In the genomic region with DNA sequence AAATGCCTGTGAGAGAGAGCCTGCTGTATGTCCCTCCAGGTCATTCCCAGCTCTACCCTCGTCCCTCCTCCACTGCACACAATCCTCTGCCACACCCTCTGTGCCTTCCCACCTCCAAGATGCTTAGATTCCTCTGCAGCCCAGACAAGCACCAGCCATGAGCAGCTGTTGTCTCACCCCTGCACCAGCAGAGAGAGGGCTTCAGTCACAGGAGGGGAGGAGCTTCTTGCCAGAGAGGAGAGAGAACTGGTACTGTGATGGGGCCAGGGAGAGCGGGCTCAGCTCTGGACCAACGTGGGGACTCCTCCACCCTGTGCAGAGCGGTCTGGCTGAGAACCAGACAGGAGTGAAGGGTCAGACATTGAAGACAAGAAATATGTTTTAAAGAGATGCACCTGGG, we compare ENCODE assay signal across 26 mouse cellular contexts.
DNase-seq lines count a peak whose midpoint lies in the region; ATAC-seq and TF ChIP-seq lines count a peak whose summit lies in the region.
"Had no signal": no experiment of that assay in that cellular context is flagged by ENCODE, and none has a peak within 500 bp of the region (broad histone marks: within the 10 kb centered on the region; RNA-seq: fewer than 3 reads in every experiment).

No protein-coding gene starts in this region.

- H3K27me3 ChIP-seq in heart, embryonic 12.5 days (replicated peaks) = no peaks in the 10 kb centered on the region
- no peaks in the 10 kb centered on the region for H3K27me3 ChIP-seq in intestine, embryonic 15.5 days (replicated peaks)
- no peaks in the 10 kb centered on the region for H3K27me3 ChIP-seq in intestine, postnatal 0 days (replicated peaks; ENCODE audit: control insufficient read depth, insufficient read depth, low read length)
- H3K27me3 ChIP-seq in liver, embryonic 12.5 days (replicated peaks) = no peaks in the 10 kb centered on the region
- H3K27me3 ChIP-seq in myocyte (ENCODE audit: control insufficient read depth, insufficient read depth, insufficient read length) = no peaks in the 10 kb centered on the region
- H3K27me3 ChIP-seq: embryonic facial prominence, embryonic 12.5 days; midbrain, embryonic 15.5 days had no signal

- H3K4me3 ChIP-seq in heart, embryonic 12.5 days = no peak overlapping the region
- no peak overlapping the region for H3K4me3 ChIP-seq in intestine, embryonic 15.5 days (replicated peaks)
- H3K4me3 ChIP-seq in intestine, postnatal 0 days (ENCODE audit: low read depth, low read length) = no peak overlapping the region
- H3K4me3 ChIP-seq in liver, embryonic 12.5 days = no peak overlapping the region
- no peak overlapping the region for H3K4me3 ChIP-seq in myocyte
- H3K4me3 ChIP-seq: embryonic facial prominence, embryonic 12.5 days; midbrain, embryonic 10.5 days; midbrain, embryonic 15.5 days had no signal

- no peak for ATAC-seq in heart, embryonic 12.5 days (ENCODE audit: insufficient number of reproducible peaks, low FRiP score)
- ATAC-seq in intestine, embryonic 15.5 days = no peak
- no peak for ATAC-seq in intestine, postnatal 0 days
- peak; percentile 55 for ATAC-seq in liver, embryonic 12.5 days
- ATAC-seq: CD4-positive, CD25-positive, alpha-beta regulatory T cell, adult 4 months; forebrain, embryonic 14.5 days; hindbrain, embryonic 16.5 days; midbrain, embryonic 15.5 days had no signal

- H3K4me2 ChIP-seq in heart, embryonic 12.5 days = no peak overlapping the region
- no peak overlapping the region for H3K4me2 ChIP-seq in intestine, embryonic 15.5 days (replicated peaks)
- no peak overlapping the region for H3K4me2 ChIP-seq in intestine, postnatal 0 days (replicated peaks; ENCODE audit: low read depth)
- no peak overlapping the region for H3K4me2 ChIP-seq in liver, embryonic 12.5 days
- no peak overlapping the region for H3K4me2 ChIP-seq in myocyte (ENCODE audit: low read depth)
- H3K4me2 ChIP-seq: embryonic facial prominence, embryonic 12.5 days; midbrain, embryonic 15.5 days had no signal

- TF ChIP-seq POLR2A in myocyte (IDR thresholded peaks at IDR 0.05; ENCODE audit: insufficient read length, low read depth) = no peak

- H3K27ac ChIP-seq in heart, embryonic 12.5 days (ENCODE audit: poor library complexity, severe bottlenecking) = peak overlapping the region; percentile 48; the same call in 1 of the 2 replicates
- 0 out of 2 replicates have a peak overlapping the region, but pooled peaks have one; percentile 46 for H3K27ac ChIP-seq in intestine, embryonic 15.5 days
- H3K27ac ChIP-seq in intestine, postnatal 0 days (ENCODE audit: low read depth, low read length) = no peak overlapping the region
- H3K27ac ChIP-seq in liver, embryonic 12.5 days = no peak overlapping the region
- H3K27ac ChIP-seq: embryonic facial prominence, embryonic 12.5 days; kidney, postnatal 0 days; midbrain, embryonic 10.5 days; midbrain, embryonic 15.5 days had no signal

- DNase-seq in heart, adult 9 months (ENCODE audit: low spot score in 2 of 2) = no peak
- DNase-seq in liver = no peak
- DNase-seq: adrenal gland, postnatal 25 days; cerebellum, adult 11-12 months; cerebellum, adult 9-11 months; embryo, embryonic 11 days; gastrocnemius, postnatal 14 days; kidney, postnatal 4 days; layer of hippocampus, postnatal 36 days; left cerebral cortex, postnatal 4 days; lung, adult 2 months; right cerebral cortex, postnatal 25 days; thymus, adult 18-20 months; thymus, postnatal 25 days had no signal

- 48% methylated on average over 4 of the region's 4 CpGs for WGBS in heart, embryonic 12.5 days
- WGBS in intestine, embryonic 15.5 days = 41% methylated on average over 4 of the region's 4 CpGs
- 48% methylated on average over 4 of the region's 4 CpGs for WGBS in intestine, postnatal 0 days
- 52% methylated on average over 4 of the region's 4 CpGs for WGBS in liver, embryonic 12.5 days (ENCODE audit: insufficient replicate concordance)

- H3K36me3 ChIP-seq in heart, embryonic 12.5 days = no peaks in the 10 kb centered on the region
- H3K36me3 ChIP-seq in intestine, embryonic 15.5 days = no peaks in the 10 kb centered on the region
- no peaks in the 10 kb centered on the region for H3K36me3 ChIP-seq in intestine, postnatal 0 days (ENCODE audit: control insufficient read depth, insufficient read depth)
- H3K36me3 ChIP-seq in liver, embryonic 12.5 days = no peaks in the 10 kb centered on the region
- H3K36me3 ChIP-seq in myocyte (ENCODE audit: control insufficient read depth, insufficient read depth) = no peaks in the 10 kb centered on the region
- H3K36me3 ChIP-seq: embryonic facial prominence, embryonic 12.5 days; midbrain, embryonic 10.5 days; midbrain, embryonic 15.5 days had no signal

- H3K4me1 ChIP-seq in heart, embryonic 12.5 days (replicated peaks) = peaks cover 51% of the 10 kb centered on the region
- H3K4me1 ChIP-seq in intestine, embryonic 15.5 days (replicated peaks) = peaks cover 4% of the 10 kb centered on the region; the same call in 1 of the 2 replicates
- H3K4me1 ChIP-seq in intestine, postnatal 0 days (replicated peaks; ENCODE audit: control insufficient read depth, insufficient read depth, low read length) = no peaks in the 10 kb centered on the region
- peaks cover 51% of the 10 kb centered on the region for H3K4me1 ChIP-seq in liver, embryonic 12.5 days
- H3K4me1 ChIP-seq: embryonic facial prominence, embryonic 12.5 days; midbrain, embryonic 10.5 days; midbrain, embryonic 15.5 days had no signal

- no peak overlapping the region for H3ac ChIP-seq in myocyte (ENCODE audit: control insufficient read depth, insufficient read length)

- H3K9me3 ChIP-seq in heart, embryonic 12.5 days (replicated peaks) = no peaks in the 10 kb centered on the region
- H3K9me3 ChIP-seq in intestine, embryonic 15.5 days = no peaks in the 10 kb centered on the region
- no peaks in the 10 kb centered on the region for H3K9me3 ChIP-seq in intestine, postnatal 0 days (ENCODE audit: control insufficient read depth)
- no peaks in the 10 kb centered on the region for H3K9me3 ChIP-seq in liver, embryonic 12.5 days (replicated peaks)
- H3K9me3 ChIP-seq: embryonic facial prominence, embryonic 12.5 days; midbrain, embryonic 10.5 days; midbrain, embryonic 15.5 days had no signal

- no peak for TF ChIP-seq CTCF in intestine, postnatal 0 days (IDR thresholded peaks at IDR 0.05; ENCODE audit: low read depth)

- H3K9ac ChIP-seq in heart, embryonic 12.5 days = no peak overlapping the region
- no peak overlapping the region for H3K9ac ChIP-seq in intestine, embryonic 15.5 days
- no peak overlapping the region for H3K9ac ChIP-seq in intestine, postnatal 0 days (ENCODE audit: low read depth, low read length)
- no peak overlapping the region; the same call in 1 of the 2 replicates for H3K9ac ChIP-seq in liver, embryonic 12.5 days
- H3K9ac ChIP-seq: embryonic facial prominence, embryonic 12.5 days; midbrain, embryonic 15.5 days had no signal

- no peaks in the 10 kb centered on the region for H3K79me2 ChIP-seq in myocyte (ENCODE audit: control insufficient read depth, insufficient read depth)

TF ChIP-seq in myocyte, 11 proteins besides CTCF, POLR2A, EP300 and RAD21:
- no peak for TF ChIP-seq TCF12 (IDR thresholded peaks at IDR 0.05; ENCODE audit: insufficient read depth, poor library complexity, severe bottlenecking)
- TF ChIP-seq MYOD1 (IDR thresholded peaks at IDR 0.05; ENCODE audit: control insufficient read depth in 1 of 3, insufficient read length in 2 of 3, low read depth in 2 of 3) = peak in 2 of 3 experiments; percentile 26 to 78
- peak in 1 of 3 experiments; percentile 50 for TF ChIP-seq MYOG (IDR thresholded peaks at IDR 0.05; ENCODE audit: control insufficient read depth in 1 of 3, insufficient read depth in 1 of 3, insufficient read length in 2 of 3, low read depth in 2 of 3)
TF ChIP-seq in myocyte: peak in this region for 2.

Comparison
In these comparisons a context has a peak if more than half of its experiments do, and no peak if none do; other contexts are left out.
1. H3K27ac ChIP-seq: peak in heart, embryonic 12.5 days (single experiment) and intestine, embryonic 15.5 days (single experiment); none in intestine, postnatal 0 days (single experiment) and liver, embryonic 12.5 days (single experiment).